Mouse (Mus musculus) hindbrain, embryonic 16.5 days (tissue): ENCODE data around the gene Ppp2r2c. TPM values are rescaled to one million over a fixed set of nuclear protein-coding genes. Genes with fewer than 3 reads are reported as not detected.

ENCODE experiments used
- ATAC-seq: fragments of 200-750 bp; cut with Nextera tagmentation; 2 replicates; pipeline ENCODE4 v1.8.0; 2017; ENCODE audit warnings: moderate TSS enrichment, moderate library complexity
- H3K27ac ChIP-seq: fragments of 300-500 bp; sonication (generic); 2 replicates; pipeline ENCODE4 v1.5.1; 2014; ENCODE audit warnings: low read depth, mild to moderate bottlenecking, control low read depth, low read length, moderate library complexity
- H3K27me3 ChIP-seq: fragments of 300-500 bp; sonication (generic); replicated peaks from 2 replicates; pipeline ENCODE4 v1.6.1; 2014; ENCODE audit warnings: low read length; ENCODE audit not compliant: control insufficient read depth, insufficient read depth
- H3K36me3 ChIP-seq: fragments of 300-500 bp; sonication (generic); 2 replicates; pipeline ENCODE4 v1.6.1; 2014; ENCODE audit warnings: mild to moderate bottlenecking, low read length, moderate library complexity, mixed read lengths; ENCODE audit not compliant: control insufficient read depth, insufficient read depth
- H3K4me1 ChIP-seq: fragments of 300-500 bp; sonication (generic); 2 replicates; pipeline ENCODE4 v1.6.1; 2014; ENCODE audit warnings: low read depth, low read length; ENCODE audit not compliant: control insufficient read depth, insufficient read depth
- H3K4me2 ChIP-seq: fragments of 300-500 bp; sonication (generic); 2 replicates; pipeline ENCODE4 v1.6.1; 2014; ENCODE audit warnings: mild to moderate bottlenecking, low read length, control low read depth, moderate library complexity
- H3K4me3 ChIP-seq: fragments of 300-500 bp; sonication (generic); 2 replicates; pipeline ENCODE4 v1.5.1; 2014; ENCODE audit warnings: mild to moderate bottlenecking, low read length, control low read depth, moderate library complexity
- H3K9ac ChIP-seq: fragments of 300-500 bp; sonication (generic); 2 replicates; pipeline ENCODE4 v1.6.1; 2014; ENCODE audit warnings: low read depth, mild to moderate bottlenecking, control low read depth, low read length, moderate library complexity
- H3K9me3 ChIP-seq: fragments of 300-500 bp; sonication (generic); 2 replicates; pipeline ENCODE4 v1.6.1; 2014; ENCODE audit warnings: mild to moderate bottlenecking, low read length, moderate library complexity; ENCODE audit not compliant: control insufficient read depth
- WGBS: fragments of 180-500 bp; shearing (Covaris S2); extraction: QIAGEN DNeasy Blood & Tissue Kit; methylation state at CpG from one replicate; pipeline ENCODE4 v1.1.7; 2014; 5-methylcytosine and 5-hydroxymethylcytosine counted together
- polyA plus RNA-seq: library from polyadenylated mRNA; unstranded; fragments of >200 nt; fragmentation: Nextera tagmentation; extraction: Ambion mirVana; gene quantifications from 2 replicates; pipeline ENCODE4 v1.2.1, GENCODE M21; 2015

The Ppp2r2c gene
- polyA plus RNA-seq, 1 experiment from 2014 or later, result 52.4 TPM

GRCm38 (mm10) chr5:36922811-36923210 is 54.5 kb downstream of the Ppp2r2c start:
- no peaks in the 10 kb centered on the region for H3K27me3 ChIP-seq
- H3K4me2 ChIP-seq, result no peak overlapping the region
- H3K4me3 ChIP-seq, result no peak overlapping the region
- peaks cover 2% of the 10 kb centered on the region; the same call in 1 of the 2 replicates for H3K36me3 ChIP-seq
- H3K4me1 ChIP-seq, result peaks cover 13% of the 10 kb centered on the region
- H3K27ac ChIP-seq, result no peak overlapping the region
- H3K9ac ChIP-seq, result no peak overlapping the region
- WGBS, result 76% methylated on average over 10 of the region's 10 CpGs
- no peaks in the 10 kb centered on the region for H3K9me3 ChIP-seq
- ATAC-seq, result no peak

- Histone ChIP-seq H3K27me3 (no peaks in the 10 kb centered on the region), H3K36me3 (peaks cover 8% of the 10 kb centered on the region), H3K27ac (peak overlapping the region; percentile 49; the same call in 1 of the 2 replicates), H3K9ac (no peak overlapping the region), H3K4me1 (peaks cover 8% of the 10 kb centered on the region), H3K4me2 (no peak overlapping the region), H3K9me3 (no peaks in the 10 kb centered on the region), H3K4me3 (no peak overlapping the region)
- WGBS, result 42% methylated on average over 11 of the region's 11 CpGs
- ATAC-seq, result no peak
Observed at GRCm38 (mm10) chr5:36923826-36924700, 55.8 kb downstream of the Ppp2r2c start.

- H3K9ac ChIP-seq, result no peak overlapping the region
- no peaks in the 10 kb centered on the region for H3K27me3 ChIP-seq
- H3K9me3 ChIP-seq, result no peaks in the 10 kb centered on the region
- H3K4me1 ChIP-seq, result peaks cover 5% of the 10 kb centered on the region
- no peak overlapping the region for H3K4me3 ChIP-seq
- H3K4me2 ChIP-seq, result no peak overlapping the region
- 51% methylated on average over 4 of the region's 4 CpGs for WGBS
- H3K36me3 ChIP-seq, result peaks cover 22% of the 10 kb centered on the region
- no peak overlapping the region for H3K27ac ChIP-seq
- ATAC-seq, result no peak
Observed at GRCm38 (mm10) chr5:36928701-36929100, 60.4 kb downstream of the Ppp2r2c start.

- no peaks in the 10 kb centered on the region for H3K27me3 ChIP-seq
Observed at GRCm38 (mm10) chr5:36929376-36929775, 61.1 kb downstream of the Ppp2r2c start.

GRCm38 (mm10) chr5:36933383-36933782 is 65.1 kb downstream of the Ppp2r2c start:
- H3K9ac ChIP-seq, result no peak overlapping the region; the same call in 1 of the 2 replicates
- 66% methylated on average over 7 of the region's 8 CpGs for WGBS
- peaks cover 20% of the 10 kb centered on the region for H3K36me3 ChIP-seq
- no peaks in the 10 kb centered on the region for H3K9me3 ChIP-seq
- no peak overlapping the region for H3K27ac ChIP-seq
- no peaks in the 10 kb centered on the region for H3K27me3 ChIP-seq
- H3K4me2 ChIP-seq, result no peak overlapping the region
- ATAC-seq, result no peak
- no peak overlapping the region for H3K4me3 ChIP-seq
- peaks cover 17% of the 10 kb centered on the region for H3K4me1 ChIP-seq

More at GRCm38 (mm10) chr5:36929376-36929775, 61.1 kb downstream of the Ppp2r2c start:
- Histone ChIP-seq H3K4me3 (no peak overlapping the region), H3K9ac (no peak overlapping the region), H3K9me3 (no peaks in the 10 kb centered on the region), H3K4me2 (no peak overlapping the region), H3K36me3 (peaks cover 22% of the 10 kb centered on the region), H3K27ac (no peak overlapping the region), H3K4me1 (no peaks in the 10 kb centered on the region)
- ATAC-seq, result no peak
- WGBS, result 80% methylated on average over 3 of the region's 3 CpGs

- H3K27ac ChIP-seq, result peak overlapping the region; percentile 75
- H3K27me3 ChIP-seq, result no peaks in the 10 kb centered on the region
- H3K4me1 ChIP-seq, result peaks cover 17% of the 10 kb centered on the region
- H3K4me2 ChIP-seq, result 0 out of 2 replicates have a peak overlapping the region, but pooled peaks have one; percentile 2
- H3K4me3 ChIP-seq, result no peak overlapping the region
- peak; percentile 88 for ATAC-seq
- peak overlapping the region; percentile 25; the same call in 1 of the 2 replicates for H3K9ac ChIP-seq
- no peaks in the 10 kb centered on the region for H3K9me3 ChIP-seq
- peaks cover 11% of the 10 kb centered on the region for H3K36me3 ChIP-seq
- WGBS, result 45% methylated on average over 17 of the region's 17 CpGs
Observed at GRCm38 (mm10) chr5:36935486-36936473, 67.5 kb downstream of the Ppp2r2c start.

GRCm38 (mm10) chr5:36936548-36936947 is 68.2 kb downstream of the Ppp2r2c start:
- Histone ChIP-seq H3K27me3 (no peaks in the 10 kb centered on the region), H3K4me2 (no peak overlapping the region), H3K9me3 (no peaks in the 10 kb centered on the region), H3K36me3 (peaks cover 9% of the 10 kb centered on the region), H3K27ac (peak overlapping the region; percentile 75), H3K9ac (no peak overlapping the region), H3K4me3 (no peak overlapping the region), H3K4me1 (peaks cover 17% of the 10 kb centered on the region)
- WGBS, result 83% methylated on average over 7 of the region's 7 CpGs
- ATAC-seq, result peak; percentile 13; the same call in 1 of the 2 replicates

- no peak overlapping the region for H3K4me2 ChIP-seq
- no peak for ATAC-seq
- no peaks in the 10 kb centered on the region for H3K27me3 ChIP-seq
- 89% methylated on average over 5 of the region's 5 CpGs for WGBS
- H3K9ac ChIP-seq, result no peak overlapping the region
- no peak overlapping the region for H3K4me3 ChIP-seq
- H3K27ac ChIP-seq, result no peak overlapping the region
- H3K9me3 ChIP-seq, result no peaks in the 10 kb centered on the region
- H3K36me3 ChIP-seq, result no peaks in the 10 kb centered on the region
- peaks cover 17% of the 10 kb centered on the region for H3K4me1 ChIP-seq
Observed at GRCm38 (mm10) chr5:36938021-36938420, 69.7 kb downstream of the Ppp2r2c start.
